Mouse (Mus musculus) lung, embryonic 16.5 days (tissue): Measurements from ENCODE around the gene Ccdc92. TPM values are rescaled to one million over a fixed set of nuclear protein-coding genes. Genes with fewer than 3 reads are reported as not detected.
A peak's percentile ranks its signal among the peaks of the same experiment; 100 is the strongest.

Source experiments
- ATAC-seq: fragments of 200-750 bp; cut with Nextera tagmentation; 2 replicates; pipeline ENCODE4 v1.8.0; 2017; ENCODE audit warnings: low read depth, mild to moderate bottlenecking, moderate library complexity
- H3K27ac ChIP-seq: fragments of 300-500 bp; sonication (generic); 2 replicates; pipeline ENCODE4 v1.5.1; 2014; ENCODE audit warnings: mild to moderate bottlenecking, control low read depth, low read length
- H3K27me3 ChIP-seq: fragments of 300-500 bp; sonication (generic); 2 replicates; pipeline ENCODE4 v1.6.1; 2014; ENCODE audit warnings: low read depth, low read length, mixed read lengths; ENCODE audit not compliant: control insufficient read depth, insufficient read depth
- H3K36me3 ChIP-seq: fragments of 300-500 bp; sonication (generic); 2 replicates; pipeline ENCODE4 v1.6.1; 2014; ENCODE audit warnings: low read length; ENCODE audit not compliant: control insufficient read depth, insufficient read depth
- H3K4me1 ChIP-seq: fragments of 300-500 bp; sonication (generic); replicated peaks from 2 replicates; pipeline ENCODE4 v1.6.1; 2014; ENCODE audit warnings: low read length, mixed read lengths; ENCODE audit not compliant: control insufficient read depth, insufficient read depth
- H3K4me2 ChIP-seq: fragments of 300-500 bp; sonication (generic); 2 replicates; pipeline ENCODE4 v1.6.1; 2014; ENCODE audit warnings: low read depth, low read length, control low read depth
- H3K4me3 ChIP-seq: fragments of 300-500 bp; sonication (generic); 2 replicates; pipeline ENCODE4 v1.5.1; 2014; ENCODE audit warnings: mild to moderate bottlenecking, low read length, control low read depth
- H3K9ac ChIP-seq: fragments of 300-500 bp; sonication (generic); 2 replicates; pipeline ENCODE4 v1.6.1; 2014; ENCODE audit warnings: low read length, control low read depth
- H3K9me3 ChIP-seq: fragments of 300-500 bp; sonication (generic); 2 replicates; pipeline ENCODE4 v1.6.1; 2016; ENCODE audit warnings: low read length; ENCODE audit not compliant: control insufficient read depth
- WGBS: fragments of 180-500 bp; shearing (Covaris S2); extraction: QIAGEN DNeasy Blood & Tissue Kit; methylation state at CpG from one replicate; pipeline ENCODE4 v1.1.7; 2014; 5-methylcytosine and 5-hydroxymethylcytosine counted together
- polyA plus RNA-seq: library from polyadenylated mRNA; unstranded; fragments of >200 nt; fragmentation: Nextera tagmentation; extraction: Ambion mirVana; gene quantifications from 2 replicates; pipeline ENCODE4 v1.2.1, GENCODE M21; 2015

Ccdc92 gene
- polyA plus RNA-seq, 1 experiment from 2014 or later, result 11.7 TPM

- ATAC-seq, result no peak; the same call in 1 of the 2 replicates
- Histone ChIP-seq H3K27ac (no peak overlapping the region), H3K4me2 (no peak overlapping the region), H3K36me3 (peaks cover 3% of the 10 kb centered on the region; the same call in 1 of the 2 replicates), H3K9me3 (no peaks in the 10 kb centered on the region), H3K4me1 (peaks cover 36% of the 10 kb centered on the region), H3K27me3 (no peaks in the 10 kb centered on the region), H3K4me3 (no peak overlapping the region), H3K9ac (no peak overlapping the region)
- 37% methylated on average over 4 of the region's 4 CpGs for WGBS
These were observed 6.8 kb upstream of the Ccdc92 start for GRCm38 (mm10) chr5:124868981-124869380.

DNA sequence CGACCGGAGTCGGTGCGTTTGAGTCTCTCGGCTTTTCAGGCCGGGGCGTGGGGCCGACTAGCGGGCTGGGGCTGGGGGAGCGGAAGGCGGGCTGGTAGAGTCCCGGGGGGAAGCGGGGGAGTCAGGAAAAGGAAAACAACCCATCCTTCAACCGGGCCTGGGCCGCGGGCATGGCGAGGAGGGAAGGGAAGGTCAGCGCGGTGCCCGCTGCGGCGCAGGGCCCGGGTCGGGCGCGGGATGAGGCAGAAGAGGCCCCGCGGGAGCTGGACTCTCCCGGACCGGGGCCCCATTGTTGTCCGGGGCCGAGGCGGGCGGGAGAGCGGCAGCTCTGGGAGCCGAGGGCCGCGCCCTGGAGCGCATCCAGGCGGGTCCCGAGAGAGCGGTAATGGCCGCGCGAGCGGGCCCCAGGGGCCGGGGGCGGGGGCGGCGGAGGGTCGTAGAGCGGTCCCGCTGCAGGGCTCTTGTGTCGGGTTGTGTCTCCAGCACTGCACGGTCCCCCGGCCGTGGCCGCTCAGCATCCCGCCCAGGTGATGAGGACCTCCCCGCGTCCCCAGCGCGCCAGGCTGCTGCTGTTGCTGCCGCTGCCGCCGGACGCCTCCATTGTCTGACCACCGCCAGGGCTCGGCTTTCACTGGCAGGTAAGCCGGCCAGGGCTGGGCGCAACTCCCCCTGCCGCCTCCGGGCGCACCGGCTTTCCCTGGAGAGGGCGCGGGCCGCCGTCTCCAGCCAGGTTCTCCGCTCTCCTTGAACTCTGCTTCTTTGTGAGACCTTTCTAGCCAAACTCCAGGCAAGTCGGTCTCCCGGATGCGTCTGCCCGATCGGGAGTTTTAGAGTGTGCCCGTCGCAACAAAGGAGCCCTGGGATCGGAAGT is 882 bp upstream of the Ccdc92 start:
- peaks cover 11% of the 10 kb centered on the region for H3K4me1 ChIP-seq
- under 1% methylated on average over 69 of the region's 88 CpGs for WGBS

DNA sequence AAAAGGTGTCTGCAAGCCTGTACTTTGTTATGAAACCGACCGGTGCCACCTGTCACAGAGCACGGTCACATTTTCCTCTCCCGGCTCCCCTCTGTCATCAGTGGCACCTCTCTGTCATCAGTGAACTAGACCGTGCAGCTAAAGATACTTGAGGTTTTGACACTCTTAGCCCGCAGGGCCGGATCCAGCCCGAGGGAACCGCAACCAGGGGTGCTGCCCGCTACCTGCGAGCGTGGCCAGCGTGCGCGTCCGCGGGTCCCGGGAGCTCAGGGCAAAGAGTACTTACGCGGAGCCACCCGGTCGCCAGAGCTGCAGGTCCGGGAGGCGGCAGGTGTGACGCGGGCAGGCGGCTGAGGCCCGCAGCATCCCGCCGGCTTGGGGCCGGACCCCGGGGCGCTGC is 761 bp downstream of the Ccdc92 start:
- peaks cover 20% of the 10 kb centered on the region for H3K27me3 ChIP-seq
- WGBS, result under 1% methylated on average over 31 of the region's 33 CpGs

More for the DNA sequence above, 882 bp upstream of the Ccdc92 start:
- peak; percentile 37; the same call in 1 of the 2 replicates for ATAC-seq
- Histone ChIP-seq H3K9ac (peak overlapping the region; percentile 93), H3K4me2 (peak overlapping the region; percentile 74), H3K9me3 (no peaks in the 10 kb centered on the region), H3K27ac (peak overlapping the region; percentile 93), H3K4me3 (peak overlapping the region; percentile 94), H3K36me3 (peaks cover 3% of the 10 kb centered on the region; the same call in 1 of the 2 replicates), H3K27me3 (peaks cover 20% of the 10 kb centered on the region)

GRCm38 (mm10) chr5:124860013-124860412 is 2.2 kb downstream of the Ccdc92 start:
- Histone ChIP-seq H3K9me3 (no peaks in the 10 kb centered on the region), H3K27ac (no peak overlapping the region), H3K4me2 (no peak overlapping the region), H3K4me3 (no peak overlapping the region), H3K4me1 (peaks cover 11% of the 10 kb centered on the region), H3K27me3 (peaks cover 20% of the 10 kb centered on the region), H3K36me3 (no peaks in the 10 kb centered on the region), H3K9ac (no peak overlapping the region)
- ATAC-seq, result no peak
- WGBS, result 26% methylated on average over 5 of the region's 5 CpGs

More for the DNA sequence above, 761 bp downstream of the Ccdc92 start:
- 0 out of 2 replicates have a peak, but pooled peaks cover 3% of the 10 kb centered on the region for H3K36me3 ChIP-seq
- peak overlapping the region; percentile 94 for H3K4me3 ChIP-seq
- ATAC-seq, result 0 out of 2 replicates have a peak, but pooled peaks have one; percentile 0
- peak overlapping the region; percentile 57 for H3K9ac ChIP-seq
- no peaks in the 10 kb centered on the region for H3K9me3 ChIP-seq
- H3K4me1 ChIP-seq, result peaks cover 11% of the 10 kb centered on the region
- H3K27ac ChIP-seq, result peak overlapping the region; percentile 61; the same call in 1 of the 2 replicates
- peak overlapping the region; percentile 97 for H3K4me2 ChIP-seq

- no peaks in the 10 kb centered on the region for H3K36me3 ChIP-seq
- H3K27ac ChIP-seq, result no peak overlapping the region
- no peaks in the 10 kb centered on the region for H3K9me3 ChIP-seq
- H3K4me1 ChIP-seq, result peaks cover 13% of the 10 kb centered on the region
- H3K4me2 ChIP-seq, result no peak overlapping the region
- 79% methylated on average over 4 of the region's 4 CpGs for WGBS
- H3K4me3 ChIP-seq, result no peak overlapping the region
- ATAC-seq, result no peak
- H3K9ac ChIP-seq, result no peak overlapping the region
- peaks cover 4% of the 10 kb centered on the region; the same call in 1 of the 2 replicates for H3K27me3 ChIP-seq
These were observed 8.0 kb downstream of the Ccdc92 start for GRCm38 (mm10) chr5:124854202-124854601.

DNA sequence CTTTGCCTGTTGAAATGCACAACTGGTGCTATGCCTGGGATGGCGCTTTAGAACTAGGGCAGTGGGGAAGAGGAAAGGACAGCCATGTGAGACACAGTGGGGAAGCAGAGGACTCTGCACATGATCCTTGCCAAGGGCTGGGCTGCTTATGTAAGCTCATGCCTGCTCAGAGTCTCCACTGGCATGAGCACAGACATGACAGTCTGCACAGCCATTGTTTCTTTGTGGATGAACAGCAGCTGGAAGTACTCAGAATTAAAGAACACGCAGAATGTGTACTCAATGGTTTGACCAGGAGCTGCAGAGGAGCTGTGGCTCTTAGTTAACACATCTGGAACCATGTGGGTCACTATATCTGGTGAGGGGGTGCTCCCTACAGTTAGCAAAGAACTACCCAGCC is 9.1 kb downstream of the Ccdc92 start:
- no peaks in the 10 kb centered on the region for H3K9me3 ChIP-seq
- no peak overlapping the region for H3K9ac ChIP-seq
- no peak overlapping the region for H3K4me2 ChIP-seq
- peak overlapping the region; percentile 19 for H3K27ac ChIP-seq
- WGBS, result 52% methylated on average over 2 of the region's 2 CpGs
- peaks cover 13% of the 10 kb centered on the region for H3K4me1 ChIP-seq
- H3K27me3 ChIP-seq, result no peaks in the 10 kb centered on the region
- peak; percentile 82 for ATAC-seq
- H3K36me3 ChIP-seq, result no peaks in the 10 kb centered on the region
- no peak overlapping the region for H3K4me3 ChIP-seq

- ATAC-seq, result peak; percentile 70
- WGBS, result 10% methylated on average over 2 of the region's 2 CpGs
- Histone ChIP-seq H3K9me3 (no peaks in the 10 kb centered on the region), H3K36me3 (no peaks in the 10 kb centered on the region), H3K9ac (no peak overlapping the region), H3K4me2 (no peak overlapping the region), H3K4me1 (peaks cover 13% of the 10 kb centered on the region), H3K27me3 (no peaks in the 10 kb centered on the region), H3K4me3 (no peak overlapping the region), H3K27ac (peak overlapping the region; percentile 19)
These were observed 9.9 kb downstream of the Ccdc92 start for GRCm38 (mm10) chr5:124852294-124852693.

GRCm38 (mm10) chr5:124851572-124851971 is 10.7 kb downstream of the Ccdc92 start:
- ATAC-seq, result peak; percentile 62
- no peak overlapping the region; the same call in 1 of the 2 replicates for H3K27ac ChIP-seq
- no peak overlapping the region for H3K4me3 ChIP-seq
- H3K27me3 ChIP-seq, result no peaks in the 10 kb centered on the region
- WGBS, result 29% methylated on average over 4 of the region's 4 CpGs
- no peaks in the 10 kb centered on the region for H3K36me3 ChIP-seq
- no peak overlapping the region for H3K4me2 ChIP-seq
- no peak overlapping the region for H3K9ac ChIP-seq
- H3K4me1 ChIP-seq, result peaks cover 13% of the 10 kb centered on the region
- H3K9me3 ChIP-seq, result no peaks in the 10 kb centered on the region

DNA sequence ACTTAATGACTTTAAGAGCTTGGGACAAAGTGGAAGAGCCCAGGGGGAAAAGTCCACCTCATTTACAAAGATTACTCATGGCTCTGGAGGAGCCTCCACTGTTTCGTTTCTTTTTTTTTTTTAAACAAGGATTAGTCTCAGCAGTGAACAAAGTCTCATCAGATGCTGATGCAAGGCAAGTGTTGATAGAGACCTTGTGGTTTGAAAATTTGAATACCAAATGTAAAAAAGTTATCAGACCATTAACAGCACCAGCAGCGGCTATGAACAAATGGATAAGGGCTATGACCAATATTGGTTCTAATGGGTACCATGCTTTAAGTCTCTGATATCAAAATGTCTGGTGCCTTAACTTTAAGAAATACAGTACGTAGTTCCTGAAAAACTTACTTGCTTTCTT is 13.2 kb downstream of the Ccdc92 start:
- Histone ChIP-seq H3K4me3 (no peak overlapping the region), H3K9me3 (no peaks in the 10 kb centered on the region), H3K9ac (no peak overlapping the region), H3K27me3 (no peaks in the 10 kb centered on the region), H3K4me2 (no peak overlapping the region), H3K36me3 (no peaks in the 10 kb centered on the region), H3K27ac (no peak overlapping the region), H3K4me1 (peaks cover 13% of the 10 kb centered on the region)
- no peak for ATAC-seq
- 78% methylated on average over 3 of the region's 3 CpGs for WGBS
